Mouse (Mus musculus) midbrain, postnatal 0 days (tissue): Measurements from ENCODE around the gene Ifnar2. TPM values are rescaled to one million over a fixed set of nuclear protein-coding genes. Genes with fewer than 3 reads are reported as not detected.

Source experiments
- ATAC-seq: fragments of 200-750 bp; cut with Nextera tagmentation; 2 replicates; pipeline ENCODE4 v1.8.0; 2017; ENCODE audit warnings: moderate number of reproducible peaks, mild to moderate bottlenecking, moderate TSS enrichment, moderate library complexity; ENCODE audit not compliant: low FRiP score
- DNase-seq: peaks from one replicate; pipeline ENCODE4 v3.0.0-alpha.2; 2015; ENCODE audit warnings: low spot score
- H3K27ac ChIP-seq: fragments of 300-500 bp; sonication (generic); 2 replicates; pipeline ENCODE4 v1.5.1; 2014; ENCODE audit warnings: low read depth, mild to moderate bottlenecking, low read length, mixed read lengths
- H3K27me3 ChIP-seq: fragments of 300-500 bp; sonication (generic); 2 replicates; pipeline ENCODE4 v1.6.1; 2014; ENCODE audit warnings: low read length, control low read depth, mixed read lengths; ENCODE audit not compliant: insufficient read depth
- H3K36me3 ChIP-seq: fragments of 300-500 bp; sonication (generic); 2 replicates; pipeline ENCODE4 v1.6.1; 2014; ENCODE audit warnings: low read length, control low read depth, mixed read lengths; ENCODE audit not compliant: insufficient read depth
- H3K4me1 ChIP-seq: fragments of 300-500 bp; sonication (generic); 2 replicates; pipeline ENCODE4 v1.6.1; 2014; ENCODE audit warnings: mild to moderate bottlenecking, control low read depth, antibody characterized with exemption, low read length, mixed read lengths; ENCODE audit not compliant: insufficient read depth
- H3K4me2 ChIP-seq: fragments of 300-500 bp; sonication (generic); 2 replicates; pipeline ENCODE4 v1.6.1; 2014; ENCODE audit warnings: low read depth, mild to moderate bottlenecking, low read length, mixed read lengths; ENCODE audit not compliant: poor library complexity, severe bottlenecking
- H3K4me3 ChIP-seq: fragments of 300-500 bp; sonication (generic); 2 replicates; pipeline ENCODE4 v1.5.1; 2014; ENCODE audit warnings: low read depth, mild to moderate bottlenecking, low read length, moderate library complexity
- H3K9ac ChIP-seq: fragments of 300-500 bp; sonication (generic); replicated peaks from 2 replicates; pipeline ENCODE4 v1.6.1; 2014; ENCODE audit warnings: mild to moderate bottlenecking, low read length, moderate library complexity, mixed read lengths; ENCODE audit not compliant: poor library complexity, severe bottlenecking
- H3K9me3 ChIP-seq: fragments of 300-500 bp; sonication (generic); 2 replicates; pipeline ENCODE4 v1.6.1; 2016; ENCODE audit warnings: low read length, control low read depth
- CTCF ChIP-seq: IDR thresholded peaks from 2 replicates; pipeline ENCODE4 v1.5.1; 2016; ENCODE audit warnings: antibody characterized with exemption, mild to moderate bottlenecking
- WGBS: fragments of 180-500 bp; shearing (Covaris S2); extraction: QIAGEN DNeasy Blood & Tissue Kit; methylation state at CpG from one replicate; pipeline ENCODE4 v1.1.7; 2014; 5-methylcytosine and 5-hydroxymethylcytosine counted together
- polyA plus RNA-seq: library from polyadenylated mRNA; unstranded; fragments of >200 nt; fragmentation: Nextera tagmentation; extraction: Ambion mirVana; gene quantifications from 2 replicates; pipeline ENCODE4 v1.2.1, GENCODE M21; 2015
- total RNA-seq: library from RNA; depleted of rRNA; stranded (reverse); fragments of >200 nt; gene quantifications from 2 replicates; pipeline ENCODE4 v1.2.3, GENCODE M21; 2014

Ifnar2 gene
- total and polyA plus RNA-seq, 2 experiments from 2014 or later = 32.2 to 40.1 TPM

DNA sequence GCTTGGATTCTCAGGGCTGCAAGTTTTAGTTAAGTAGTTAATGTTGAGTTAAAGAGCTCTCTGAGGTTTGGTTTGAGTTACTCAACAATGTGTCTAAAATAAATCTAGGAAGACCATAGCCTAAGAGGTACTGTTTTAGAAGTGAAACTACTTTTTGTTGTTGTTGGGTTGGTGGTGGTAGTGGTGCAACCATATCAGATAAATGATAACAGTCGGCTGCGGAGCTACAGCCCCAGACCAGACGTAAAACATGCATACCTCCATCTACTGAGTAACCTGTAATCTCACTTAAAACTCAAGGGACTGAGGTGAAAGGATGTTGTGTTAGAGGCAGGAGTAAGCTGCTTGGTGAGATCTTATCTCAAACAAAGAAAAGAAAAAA is 1.7 kb downstream of the Ifnar2 start:
- DNase-seq = no peak
- no peak overlapping the region for H3K27ac ChIP-seq
- peak overlapping the region; percentile 65; the same call in 1 of the 2 replicates for H3K4me2 ChIP-seq
- no peak overlapping the region for H3K4me3 ChIP-seq
- no peaks in the 10 kb centered on the region for H3K36me3 ChIP-seq
- TF ChIP-seq CTCF = no peak
- 88% methylated on average over 3 of the region's 3 CpGs for WGBS
- H3K27me3 ChIP-seq = no peaks in the 10 kb centered on the region
- no peak for ATAC-seq
- peaks cover 3% of the 10 kb centered on the region; the same call in 1 of the 2 replicates for H3K4me1 ChIP-seq
- H3K9me3 ChIP-seq = no peaks in the 10 kb centered on the region
- H3K9ac ChIP-seq = no peak overlapping the region

DNA sequence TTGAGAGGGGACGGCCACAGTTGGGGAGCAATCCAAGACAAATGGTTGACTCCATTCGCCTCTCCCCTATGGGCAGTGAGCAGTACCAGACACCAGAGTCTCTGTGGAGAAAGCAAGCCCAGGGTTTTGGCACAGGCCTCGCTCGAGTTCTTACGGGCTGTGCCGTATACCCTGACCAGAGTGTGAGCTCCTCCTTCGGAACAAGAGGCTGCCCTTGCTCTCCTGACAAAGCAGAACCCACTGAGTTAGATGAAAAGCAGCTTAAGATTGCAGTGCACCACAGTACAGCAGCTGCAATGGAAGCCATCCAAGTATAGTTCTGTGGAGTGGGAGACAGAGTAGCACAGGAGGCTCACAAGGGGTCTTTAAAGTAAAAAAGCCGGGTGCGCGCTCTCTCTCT is 4.1 kb downstream of the Ifnar2 start:
- Histone ChIP-seq H3K27ac (peak overlapping the region; percentile 57), H3K27me3 (no peaks in the 10 kb centered on the region), H3K9me3 (no peaks in the 10 kb centered on the region), H3K9ac (no peak overlapping the region), H3K36me3 (no peaks in the 10 kb centered on the region), H3K4me1 (peaks cover 3% of the 10 kb centered on the region; the same call in 1 of the 2 replicates), H3K4me3 (no peak overlapping the region), H3K4me2 (no peak overlapping the region)
- DNase-seq (peak; percentile 36), ATAC-seq (no peak)
- no peak for TF ChIP-seq CTCF
- WGBS = 69% methylated on average over 10 of the region's 10 CpGs

DNA sequence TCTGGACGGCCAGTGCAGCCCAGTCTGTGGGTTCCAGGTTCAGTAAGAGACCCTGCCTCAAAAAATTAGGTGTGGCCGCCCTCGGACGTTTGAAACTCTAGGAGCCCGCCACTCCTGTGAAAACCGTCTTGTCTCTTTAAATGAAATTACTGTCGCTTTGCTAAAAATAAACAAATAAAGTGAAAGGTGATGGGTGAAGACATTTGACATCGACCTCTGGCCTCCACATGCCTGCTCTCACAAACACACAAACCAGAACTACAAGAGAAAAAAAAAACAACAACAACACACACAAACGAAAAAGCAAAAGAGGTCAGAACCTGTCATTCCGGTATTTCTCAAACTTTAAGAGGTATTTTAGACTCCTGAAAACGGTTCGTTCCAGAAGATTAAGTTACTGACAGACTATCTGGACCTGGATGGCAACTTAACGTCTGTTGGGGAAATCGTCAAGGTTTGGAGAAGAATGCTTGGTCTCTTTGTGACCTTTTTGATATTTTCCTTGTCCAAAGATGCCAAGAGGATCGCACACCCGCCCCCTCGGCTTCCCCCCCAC is 5.9 kb downstream of the Ifnar2 start:
- DNase-seq (no peak), ATAC-seq (no peak)
- no peak overlapping the region for H3K9ac ChIP-seq
- peaks cover 3% of the 10 kb centered on the region; the same call in 1 of the 2 replicates for H3K4me1 ChIP-seq
- no peak overlapping the region for H3K4me3 ChIP-seq
- H3K27ac ChIP-seq = peak overlapping the region; percentile 38; the same call in 1 of the 2 replicates
- H3K36me3 ChIP-seq = no peaks in the 10 kb centered on the region
- 62% methylated on average over 17 of the region's 17 CpGs for WGBS
- no peak for TF ChIP-seq CTCF
- no peaks in the 10 kb centered on the region for H3K9me3 ChIP-seq
- H3K27me3 ChIP-seq = no peaks in the 10 kb centered on the region
- H3K4me2 ChIP-seq = no peak overlapping the region

DNA sequence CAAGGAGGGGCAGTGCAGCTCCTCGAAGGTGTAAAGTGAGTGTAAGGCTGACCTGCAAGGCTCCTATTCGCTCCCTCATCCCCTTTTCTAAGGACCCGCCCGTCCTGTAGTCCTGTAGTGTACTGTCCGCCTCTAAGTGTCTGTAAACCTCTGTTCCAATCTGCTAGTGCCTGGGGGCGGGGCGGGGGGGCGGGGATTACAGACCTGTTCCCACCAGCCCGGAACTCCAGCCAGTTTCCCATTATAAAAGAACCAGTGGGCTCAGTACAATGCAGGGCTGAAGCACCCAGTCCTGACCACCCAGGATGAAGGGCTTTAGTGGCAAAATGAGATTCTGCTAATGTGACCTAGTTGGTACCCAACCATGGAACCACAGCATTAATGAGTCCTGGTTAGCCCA is 6.4 kb downstream of the Ifnar2 start:
- no peak overlapping the region for H3K4me2 ChIP-seq
- ATAC-seq = peak; percentile 62
- TF ChIP-seq CTCF = no peak
- 31% methylated on average over 9 of the region's 9 CpGs for WGBS
- no peaks in the 10 kb centered on the region for H3K4me1 ChIP-seq
- H3K27ac ChIP-seq = peak overlapping the region; percentile 38; the same call in 1 of the 2 replicates
- DNase-seq = no peak
- H3K27me3 ChIP-seq = no peaks in the 10 kb centered on the region
- H3K36me3 ChIP-seq = no peaks in the 10 kb centered on the region
- H3K9me3 ChIP-seq = no peaks in the 10 kb centered on the region
- no peak overlapping the region for H3K9ac ChIP-seq
- no peak overlapping the region for H3K4me3 ChIP-seq

DNA sequence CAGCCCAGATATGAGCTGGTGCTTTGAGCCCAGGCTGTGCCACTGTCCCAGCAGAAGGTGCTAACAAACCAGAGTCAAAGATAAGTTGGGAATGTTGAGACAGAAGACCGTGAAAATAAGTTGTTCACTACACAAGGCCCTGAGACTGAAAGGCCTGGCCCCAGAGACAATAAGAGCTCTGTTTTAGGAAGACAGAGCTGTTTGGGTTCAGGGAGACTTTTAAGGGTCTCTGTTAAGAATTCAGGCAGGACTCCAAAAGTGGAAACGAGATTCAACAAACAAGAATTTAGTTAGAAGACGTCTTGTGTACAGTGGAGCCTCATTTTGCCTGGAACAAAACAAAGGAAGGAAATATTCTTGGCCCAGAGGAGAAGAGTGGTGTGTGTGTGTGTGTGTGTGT is 6.8 kb downstream of the Ifnar2 start:
- WGBS = 52% methylated on average over 3 of the region's 3 CpGs
- Histone ChIP-seq H3K27me3 (no peaks in the 10 kb centered on the region), H3K27ac (0 out of 2 replicates have a peak overlapping the region, but pooled peaks have one; percentile 18), H3K9ac (no peak overlapping the region), H3K4me3 (no peak overlapping the region), H3K9me3 (no peaks in the 10 kb centered on the region), H3K36me3 (0 out of 2 replicates have a peak, but pooled peaks cover under 1% of the 10 kb centered on the region), H3K4me1 (no peaks in the 10 kb centered on the region), H3K4me2 (no peak overlapping the region)
- peak; percentile 19 for DNase-seq
- no peak for TF ChIP-seq CTCF
- ATAC-seq = no peak

DNA sequence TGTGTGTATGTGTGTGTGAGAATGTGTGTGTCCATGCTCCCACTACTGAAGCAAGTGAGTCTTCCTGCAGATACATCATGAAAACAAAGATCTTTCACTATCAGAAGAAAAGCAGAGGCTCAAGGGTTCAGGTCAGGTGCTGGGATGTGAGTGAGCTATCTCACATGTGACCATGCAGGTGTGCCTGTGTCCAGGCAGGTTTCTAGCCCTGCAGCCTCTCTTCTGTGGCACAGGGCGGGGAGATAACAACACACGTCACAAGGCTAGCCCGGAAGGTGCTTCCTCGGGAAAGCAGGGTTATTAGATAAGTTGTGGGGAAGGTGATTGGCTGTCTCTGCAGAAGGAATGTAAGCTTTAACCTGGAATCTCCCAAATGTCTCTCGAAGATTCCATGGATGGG is 7.6 kb downstream of the Ifnar2 start:
- ATAC-seq (no peak), DNase-seq (no peak)
- no peaks in the 10 kb centered on the region for H3K4me1 ChIP-seq
- no peak overlapping the region for H3K9ac ChIP-seq
- H3K9me3 ChIP-seq = no peaks in the 10 kb centered on the region
- no peaks in the 10 kb centered on the region for H3K27me3 ChIP-seq
- no peak overlapping the region for H3K4me3 ChIP-seq
- H3K36me3 ChIP-seq = 0 out of 2 replicates have a peak, but pooled peaks cover 5% of the 10 kb centered on the region
- no peak overlapping the region for H3K4me2 ChIP-seq
- WGBS = 86% methylated on average over 5 of the region's 5 CpGs
- no peak for TF ChIP-seq CTCF
- H3K27ac ChIP-seq = no peak overlapping the region
